Mouse (Mus musculus) heart, postnatal 0 days (tissue): ENCODE results near the gene Rlf. TPM values are rescaled to one million over a fixed set of nuclear protein-coding genes. Genes with fewer than 3 reads are reported as not detected.

Experiments used
- ATAC-seq: fragments of 200-750 bp; cut with Nextera tagmentation; 2 replicates; pipeline ENCODE4 v1.8.0; 2017; ENCODE audit warnings: low read depth, moderate number of reproducible peaks, moderate library complexity; ENCODE audit not compliant: insufficient read depth
- DNase-seq: peaks from one replicate; pipeline ENCODE4 v3.0.0-alpha.2; 2016; ENCODE audit warnings: low spot score
- H3K27ac ChIP-seq: fragments of 300-500 bp; sonication (generic); 2 replicates; pipeline ENCODE4 v1.5.1; 2014; ENCODE audit warnings: low read depth, mild to moderate bottlenecking
- H3K27me3 ChIP-seq: fragments of 300-500 bp; sonication (generic); 2 replicates; pipeline ENCODE4 v1.6.1; 2014; ENCODE audit warnings: low read length, mixed read lengths; ENCODE audit not compliant: control insufficient read depth, insufficient read depth
- H3K36me3 ChIP-seq: fragments of 300-500 bp; sonication (generic); replicated peaks from 2 replicates; pipeline ENCODE4 v1.6.1; 2014; ENCODE audit warnings: low read length, mixed read lengths; ENCODE audit not compliant: control insufficient read depth, insufficient read depth
- H3K4me1 ChIP-seq: fragments of 300-500 bp; sonication (generic); 2 replicates; pipeline ENCODE4 v1.6.1; 2014; ENCODE audit warnings: antibody characterized with exemption; ENCODE audit not compliant: control insufficient read depth, insufficient read depth
- H3K4me2 ChIP-seq: fragments of 300-500 bp; sonication (generic); 2 replicates; pipeline ENCODE4 v1.6.1; 2014; ENCODE audit warnings: low read depth, mild to moderate bottlenecking, low read length, moderate library complexity
- H3K4me3 ChIP-seq: fragments of 300-500 bp; sonication (generic); 2 replicates; pipeline ENCODE4 v1.5.1; 2014; ENCODE audit warnings: low read depth, low read length
- H3K9ac ChIP-seq: fragments of 300-500 bp; sonication (generic); replicated peaks from 2 replicates; pipeline ENCODE4 v1.6.1; 2014; ENCODE audit warnings: low read depth, low read length, mixed read lengths
- H3K9me3 ChIP-seq: fragments of 300-500 bp; sonication (generic); replicated peaks from 2 replicates; pipeline ENCODE4 v1.6.1; 2016; ENCODE audit warnings: low read length; ENCODE audit not compliant: control insufficient read depth
- CTCF ChIP-seq: IDR thresholded peaks from 2 replicates; pipeline ENCODE4 v1.5.1; 2016; ENCODE audit warnings: antibody characterized with exemption, control low read depth, low read depth
- EP300 ChIP-seq: IDR thresholded peaks from 2 replicates; pipeline ENCODE4 v1.6.1; 2016; ENCODE audit warnings: antibody characterized with exemption, low read depth
- WGBS: fragments of 180-500 bp; shearing (Covaris S2); extraction: QIAGEN DNeasy Blood & Tissue Kit; methylation state at CpG from one replicate; pipeline ENCODE4 v1.1.7; 2014; 5-methylcytosine and 5-hydroxymethylcytosine counted together
- polyA plus RNA-seq: library from polyadenylated mRNA; unstranded; fragments of >200 nt; fragmentation: Nextera tagmentation; extraction: Ambion mirVana; gene quantifications from 2 replicates; pipeline ENCODE4 v1.2.1, GENCODE M21; 2015
- total RNA-seq: library from RNA; depleted of rRNA; stranded (reverse); fragments of >200 nt; gene quantifications from 2 replicates; pipeline ENCODE4 v1.2.3, GENCODE M21; 2014; ENCODE audit warnings: low replicate concordance

Rlf gene
- total and polyA plus RNA-seq, 2 experiments from 2014 or later: 10.2 to 20.9 TPM

- TF ChIP-seq CTCF (no peak), EP300 (no peak)
- 4% methylated on average over 16 of the region's 16 CpGs for WGBS
- no peaks in the 10 kb centered on the region for H3K9me3 ChIP-seq
- no peak overlapping the region for H3K9ac ChIP-seq
- no peaks in the 10 kb centered on the region for H3K27me3 ChIP-seq
- H3K27ac ChIP-seq: no peak overlapping the region
- H3K4me1 ChIP-seq: no peaks in the 10 kb centered on the region
- H3K4me2 ChIP-seq: peak overlapping the region; percentile 47
- ATAC-seq (no peak), DNase-seq (no peak)
- peak overlapping the region; percentile 0; the same call in 1 of the 2 replicates for H3K4me3 ChIP-seq
- no peaks in the 10 kb centered on the region for H3K36me3 ChIP-seq
Observed at GRCm38 (mm10) chr4:121230943-121231614, 16.2 kb upstream of the Rlf start.

GRCm38 (mm10) chr4:121227072-121227471 lies 12.2 kb upstream of the Rlf start:
- Histone ChIP-seq H3K4me3 (no peak overlapping the region), H3K4me2 (no peak overlapping the region), H3K4me1 (no peaks in the 10 kb centered on the region), H3K36me3 (no peaks in the 10 kb centered on the region), H3K27me3 (no peaks in the 10 kb centered on the region), H3K9ac (no peak overlapping the region), H3K9me3 (no peaks in the 10 kb centered on the region), H3K27ac (no peak overlapping the region)
- ATAC-seq (no peak), DNase-seq (no peak)
- TF ChIP-seq CTCF (no peak), EP300 (no peak)
- WGBS: 31% methylated on average over 1 of the region's 1 CpGs

- H3K27ac ChIP-seq: no peak overlapping the region
- TF ChIP-seq CTCF: 0 out of 2 replicates have a peak, but pooled peaks have one; percentile 16
- TF ChIP-seq EP300: no peak
- H3K4me2 ChIP-seq: no peak overlapping the region
- H3K36me3 ChIP-seq: no peaks in the 10 kb centered on the region
- H3K4me1 ChIP-seq: no peaks in the 10 kb centered on the region
- H3K4me3 ChIP-seq: no peak overlapping the region
- ATAC-seq (no peak), DNase-seq (no peak)
- 76% methylated on average over 4 of the region's 4 CpGs for WGBS
- no peaks in the 10 kb centered on the region for H3K9me3 ChIP-seq
- no peak overlapping the region for H3K9ac ChIP-seq
- no peaks in the 10 kb centered on the region for H3K27me3 ChIP-seq
Observed at GRCm38 (mm10) chr4:121225177-121225576, 10.3 kb upstream of the Rlf start.

GRCm38 (mm10) chr4:121223136-121223535 lies 8.3 kb upstream of the Rlf start:
- WGBS: 57% methylated on average over 1 of the region's 1 CpGs
- Histone ChIP-seq H3K4me1 (no peaks in the 10 kb centered on the region), H3K27ac (no peak overlapping the region), H3K4me2 (no peak overlapping the region), H3K27me3 (no peaks in the 10 kb centered on the region), H3K9me3 (no peaks in the 10 kb centered on the region), H3K36me3 (no peaks in the 10 kb centered on the region), H3K4me3 (no peak overlapping the region), H3K9ac (no peak overlapping the region)
- ATAC-seq: no peak
- DNase-seq: no peak
- TF ChIP-seq EP300 (no peak), CTCF (no peak)

- no peaks in the 10 kb centered on the region for H3K36me3 ChIP-seq
- H3K4me2 ChIP-seq: no peak overlapping the region
- DNase-seq (no peak), ATAC-seq (no peak)
- H3K4me1 ChIP-seq: peaks cover 13% of the 10 kb centered on the region
- no peaks in the 10 kb centered on the region for H3K27me3 ChIP-seq
- no peak overlapping the region for H3K27ac ChIP-seq
- H3K4me3 ChIP-seq: no peak overlapping the region
- no peak for TF ChIP-seq EP300
- TF ChIP-seq CTCF: no peak
- 45% methylated on average over 2 of the region's 2 CpGs for WGBS
- no peaks in the 10 kb centered on the region for H3K9me3 ChIP-seq
- H3K9ac ChIP-seq: no peak overlapping the region
Observed at GRCm38 (mm10) chr4:121216216-121216615, 1.3 kb upstream of the Rlf start.

- no peak for DNase-seq
- Histone ChIP-seq H3K27ac (no peak overlapping the region), H3K4me1 (peaks cover 13% of the 10 kb centered on the region), H3K9me3 (no peaks in the 10 kb centered on the region), H3K4me2 (peak overlapping the region; percentile 56), H3K4me3 (peak overlapping the region; percentile 97), H3K36me3 (no peaks in the 10 kb centered on the region), H3K9ac (no peak overlapping the region), H3K27me3 (no peaks in the 10 kb centered on the region)
- no peak for TF ChIP-seq CTCF
- no peak for TF ChIP-seq EP300
- ATAC-seq: no peak
- WGBS: 25% methylated on average over 5 of the region's 5 CpGs
Observed at GRCm38 (mm10) chr4:121215489-121215888, 605 bp upstream of the Rlf start.
